Mouse (Mus musculus): ENCODE measurements around the gene Chst1.

The Chst1 gene

GRCm38 (mm10) chr2:92607153-92607552 is 7.6 kb downstream of the Chst1 start:
- ChIA-PET CTCF (interaction anchor here in 2 of 4 experiments (0.6 to 2.3 kb wide), 5 partner anchors 10 to 149 kb away, joined by 3 to 11 read pairs (median 4); no protein-coding TSS in a partner anchor), POLR2A (interaction anchor here in 2 of 4 experiments (0.5 to 1.8 kb wide), 5 partner anchors 10 to 284 kb away, joined by 3 to 4 read pairs (median 4); no protein-coding TSS in a partner anchor)

DNA sequence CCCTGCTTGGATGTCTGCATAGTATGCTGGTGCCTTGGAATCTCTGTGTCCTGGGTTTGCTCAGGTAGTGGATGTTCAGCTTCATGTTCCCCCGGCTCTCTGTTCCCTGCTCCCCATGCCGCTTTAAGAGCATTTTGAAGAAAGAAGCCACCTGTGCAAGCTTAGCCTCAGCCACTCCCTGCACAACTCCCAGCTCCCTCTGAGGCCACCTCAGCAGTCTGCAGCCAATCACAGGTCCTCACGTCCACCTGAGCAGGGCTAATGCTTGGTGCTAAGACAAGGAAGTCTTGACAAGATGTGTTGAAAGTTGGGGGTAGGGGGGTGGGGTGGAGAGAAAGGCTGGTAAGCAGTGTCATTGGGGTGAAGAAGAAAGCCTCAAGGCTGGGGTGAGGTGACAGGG is 8.1 kb downstream of the Chst1 start:
- POLR2A ChIA-PET: interaction anchor here in 2 of 4 experiments (0.5 to 1.8 kb wide), 4 partner anchors 11 to 283 kb away, joined by 3 to 4 read pairs (median 4); no protein-coding TSS in a partner anchor

DNA sequence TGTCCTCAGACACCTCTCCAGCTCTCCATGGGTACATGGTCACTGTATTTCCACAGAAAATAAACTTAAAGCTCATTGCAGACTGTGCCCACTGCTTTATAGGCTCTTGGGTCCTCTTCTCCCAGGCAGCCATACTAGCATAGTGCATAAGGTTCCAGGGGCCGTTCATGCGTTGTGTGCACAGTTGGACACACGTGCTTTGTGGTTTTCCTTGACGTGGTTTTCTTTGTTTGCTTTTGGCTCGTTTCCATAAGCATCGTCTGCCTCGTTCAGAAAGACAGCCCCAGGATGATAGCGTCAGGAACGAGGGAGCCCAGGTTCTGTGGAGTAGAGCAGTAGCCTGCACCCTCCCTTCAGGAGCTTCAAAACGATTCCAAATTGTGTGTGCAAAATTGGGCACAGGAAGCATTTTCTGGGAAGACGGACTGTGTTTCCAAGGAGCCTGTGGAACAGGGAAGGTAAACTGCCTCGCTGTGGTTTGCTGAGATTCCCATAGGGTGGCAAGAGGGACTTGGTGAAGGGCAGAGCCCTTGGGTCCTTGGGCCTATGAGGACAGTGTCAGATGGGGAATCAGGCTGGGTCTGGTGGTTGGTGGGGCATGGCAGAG is 8.6 kb downstream of the Chst1 start:
- ChIA-PET POLR2A (interaction anchor here in 2 of 4 experiments (0.7 to 1.8 kb wide), 3 partner anchors 11 to 283 kb away, joined by 3 to 4 read pairs (median 4); no protein-coding TSS in a partner anchor), CTCF (interaction anchor here (0.6 to 2.6 kb wide), 28 partner anchors 8 to 382 kb away, joined by 3 to 15 read pairs (median 5); partner anchors contain the start of gene Chst1 (in 2 of the 4))

More for the DNA sequence above, 8.1 kb downstream of the Chst1 start:
- CTCF ChIA-PET: interaction anchor here in 1 of 4 experiments (0.6 to 2.6 kb wide), 5 partner anchors 10 to 148 kb away, joined by 3 to 11 read pairs (median 4); no protein-coding TSS in a partner anchor

DNA sequence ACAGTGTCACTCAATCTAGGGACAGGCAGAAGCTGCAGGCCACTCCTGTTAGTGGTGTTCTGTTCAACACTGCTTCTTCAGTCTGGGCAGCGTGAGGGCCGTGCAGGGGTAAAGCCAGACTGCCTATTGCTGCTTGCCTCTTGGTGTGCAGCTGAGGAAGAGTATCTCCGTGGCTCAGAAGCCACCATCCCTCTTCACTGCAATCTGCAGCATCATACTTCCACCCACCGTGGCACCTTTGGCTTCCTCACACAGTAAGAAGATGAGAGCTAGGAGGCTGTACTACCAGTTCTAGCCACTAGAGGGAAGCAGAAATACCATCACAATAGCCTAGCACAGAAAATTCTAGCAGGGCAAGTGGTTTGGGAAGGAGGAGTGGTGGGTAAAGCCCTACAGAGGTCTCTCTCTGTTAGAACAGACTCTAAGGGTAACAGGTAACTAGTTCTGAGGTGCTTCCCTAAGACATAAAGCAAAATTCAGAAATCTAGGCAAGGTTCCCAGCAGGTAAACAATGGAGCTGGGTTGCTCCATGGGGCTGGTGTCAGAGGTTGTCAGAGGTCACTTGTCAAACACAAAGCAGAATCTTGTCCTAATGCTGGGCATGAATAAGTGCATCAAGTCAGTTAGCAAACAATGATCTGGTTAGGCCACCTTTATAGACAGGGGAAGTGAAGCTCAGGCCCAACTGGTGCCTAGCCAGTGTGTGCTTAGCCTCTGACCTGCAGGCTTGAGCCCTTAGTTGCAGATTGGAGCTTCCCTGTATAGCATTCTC is 9.5 kb downstream of the Chst1 start:
- CTCF ChIA-PET: interaction anchor here (0.5 to 2.6 kb wide), 43 partner anchors 8 to 682 kb away, joined by 3 to 15 read pairs (median 4); partner anchors contain the start of gene Chst1 (in 2 of the 4)
- POLR2A ChIA-PET: interaction anchor here in 2 of 4 experiments (0.7 to 1.1 kb wide), 6 partner anchors 9 to 201 kb away, joined by 3 to 4 read pairs (median 3); partner anchors contain the start of gene Chst1 (in 1 of the 2)

DNA sequence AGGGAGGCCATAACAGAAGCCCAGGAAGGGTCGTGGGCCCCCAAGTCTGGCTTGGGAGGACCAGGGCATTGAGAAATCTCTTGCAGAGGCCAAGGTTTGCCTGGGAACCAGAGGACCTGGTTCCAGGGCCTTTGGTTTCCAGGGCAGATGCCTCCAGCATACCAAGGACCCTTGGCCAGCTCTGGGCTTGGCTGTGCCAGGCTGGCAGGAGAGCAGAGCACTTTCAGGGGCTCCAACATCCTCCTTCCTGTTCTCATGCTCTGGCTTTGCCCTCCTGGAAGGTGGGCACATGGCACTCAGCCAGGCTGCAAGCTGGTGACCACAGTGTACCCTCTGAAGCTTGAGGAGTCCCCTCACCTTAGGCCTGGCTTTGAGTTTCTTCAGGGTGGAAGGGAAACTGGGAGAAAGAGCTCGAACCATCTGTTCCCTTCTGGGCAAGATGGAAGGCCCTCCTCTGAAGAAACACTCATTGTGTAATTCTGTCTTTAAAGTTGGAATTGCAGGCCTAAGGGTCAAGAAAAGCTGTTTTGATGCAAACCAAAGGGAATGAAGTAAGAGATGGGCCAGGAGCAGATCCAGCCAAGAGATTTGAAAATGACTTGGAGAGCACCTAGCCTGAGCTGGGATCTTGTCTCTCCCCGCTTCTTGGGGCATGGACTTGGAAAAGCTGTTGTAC is 10.3 kb downstream of the Chst1 start:
- CTCF ChIA-PET: interaction anchor here (0.5 to 2.6 kb wide), 36 partner anchors 10 to 1262 kb away, joined by 3 to 15 read pairs (median 4); partner anchors contain the start of gene Chst1 (in 2 of the 4)
- POLR2A ChIA-PET: interaction anchor here in 2 of 4 experiments (0.7 to 1.1 kb wide), 4 partner anchors 9 to 62 kb away, joined by 3 to 4 read pairs (median 3); partner anchors contain the start of gene Chst1 (in 1 of the 2)

GRCm38 (mm10) chr2:92613645-92614044 is 14.1 kb downstream of the Chst1 start:
- POLR2A ChIA-PET: interaction anchor here in 2 of 4 experiments (0.6 to 1.0 kb wide), 2 partner anchors 57 to 191 kb away, joined by 3 read pairs; no protein-coding TSS in a partner anchor
- CTCF ChIA-PET: no interaction called here

DNA sequence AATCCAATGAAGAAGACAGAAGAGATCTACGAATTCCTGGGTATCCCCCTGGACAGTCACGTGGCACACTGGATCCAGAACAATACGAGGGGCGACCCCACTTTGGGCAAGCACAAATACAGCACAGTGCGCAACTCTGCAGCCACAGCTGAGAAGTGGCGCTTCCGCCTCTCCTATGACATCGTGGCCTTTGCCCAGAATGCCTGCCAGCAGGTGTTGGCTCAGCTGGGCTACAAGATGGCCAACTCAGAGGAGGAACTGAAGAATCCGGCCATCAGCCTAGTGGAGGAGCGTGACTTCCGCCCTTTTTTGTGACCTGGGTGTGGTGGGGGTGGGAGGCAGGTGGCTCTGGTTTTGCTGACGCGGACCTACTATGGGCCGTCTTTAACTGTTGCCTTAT is 14.6 kb downstream of the Chst1 start:
- ChIA-PET CTCF (no interaction called here), POLR2A (interaction anchor here in 2 of 4 experiments (0.6 to 1.0 kb wide), 2 partner anchors 56 to 191 kb away, joined by 3 read pairs; no protein-coding TSS in a partner anchor)

GRCm38 (mm10) chr2:92617077-92617756 is 17.7 kb downstream of the Chst1 start:
- CTCF ChIA-PET: interaction anchor here in 1 of 4 experiments (1.3 kb wide), 1 partner anchor 8 kb away, joined by 8 read pairs; no protein-coding TSS in a partner anchor
- POLR2A ChIA-PET: interaction anchor here in 1 of 4 experiments (1.1 kb wide), 1 partner anchor 85 kb away, joined by 3 read pairs; no protein-coding TSS in a partner anchor

DNA sequence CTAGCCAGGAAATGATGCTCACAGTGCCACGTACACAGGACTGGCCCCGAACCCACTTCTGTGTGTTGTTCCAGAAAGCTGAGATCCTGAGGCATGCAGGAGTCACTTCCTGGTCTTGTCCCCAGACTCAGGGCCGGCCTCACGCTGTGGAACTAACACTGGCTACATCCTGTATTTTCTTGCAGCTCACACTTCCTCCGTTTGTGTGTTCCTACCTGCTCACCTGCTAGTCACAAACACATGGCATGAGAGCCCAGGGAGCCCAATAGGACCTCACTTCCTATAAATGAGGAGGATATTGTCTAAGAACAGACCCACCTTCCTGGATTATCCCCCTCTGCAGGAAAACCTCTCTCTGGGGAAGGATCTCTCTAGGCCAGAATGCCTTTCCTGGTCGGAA is 18.5 kb downstream of the Chst1 start:
- ChIA-PET POLR2A (interaction anchor here in 1 of 4 experiments (1.1 kb wide), 1 partner anchor 84 kb away, joined by 3 read pairs; no protein-coding TSS in a partner anchor), CTCF (no interaction called here)

- POLR2A ChIA-PET: interaction anchor here in 2 of 4 experiments (0.6 to 0.7 kb wide), 2 partner anchors 311 to 1111 kb away, joined by 3 to 4 read pairs; no protein-coding TSS in a partner anchor
- CTCF ChIA-PET: interaction anchor here in 1 of 4 experiments (0.8 kb wide), 1 partner anchor 7 kb away, joined by 24 read pairs; no protein-coding TSS in a partner anchor
Measured at GRCm38 (mm10) chr2:92627633-92628032, 28.1 kb downstream of the Chst1 start.

DNA sequence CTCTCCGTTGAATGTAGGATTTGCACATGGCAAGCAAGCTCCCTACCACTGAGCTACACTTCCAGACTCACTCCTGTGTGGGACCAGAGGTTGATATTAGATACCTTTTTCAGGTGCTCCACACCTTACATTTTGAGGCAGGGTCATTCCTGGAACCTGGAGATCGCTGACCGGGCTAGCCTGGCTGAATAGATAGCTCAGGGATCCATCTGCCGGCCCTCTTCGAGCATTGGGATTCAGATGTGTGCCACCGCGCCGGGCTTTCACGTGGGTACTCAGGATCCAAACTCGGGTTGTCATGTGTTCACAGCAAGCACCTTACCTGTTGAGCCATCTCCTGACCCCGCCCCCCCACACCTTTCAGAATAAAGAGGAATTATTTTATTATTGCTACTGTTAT is 31.3 kb downstream of the Chst1 start:
- ChIA-PET POLR2A (interaction anchor here in 1 of 4 experiments (0.5 kb wide), 1 partner anchor 149 kb away, joined by 3 read pairs; no protein-coding TSS in a partner anchor), CTCF (no interaction called here)

DNA sequence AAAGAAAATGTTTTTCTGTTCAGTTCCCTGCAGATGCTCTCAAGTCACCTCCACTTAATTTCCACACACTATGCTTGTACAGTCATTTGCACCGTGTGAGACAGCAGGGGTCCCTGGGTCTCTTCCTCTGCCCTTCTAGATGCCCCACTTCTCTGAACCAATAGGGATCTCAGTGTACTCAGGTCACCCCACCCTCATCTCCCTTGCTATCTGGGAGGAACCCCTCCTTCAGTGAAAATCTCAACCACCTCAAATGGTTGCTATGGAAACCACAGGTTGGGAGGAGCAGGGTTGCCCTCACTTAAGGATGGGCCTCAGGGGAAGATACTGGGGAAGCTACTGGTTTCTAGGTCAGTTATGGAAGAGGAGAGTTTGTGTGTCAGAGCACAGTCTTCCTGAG is 32.5 kb downstream of the Chst1 start:
- ChIA-PET POLR2A (no interaction called here), CTCF (no interaction called here)

GRCm38 (mm10) chr2:92640555-92640954 is 41.0 kb downstream of the Chst1 start:
- CTCF ChIA-PET: interaction anchor here (0.5 to 1.6 kb wide), 9 partner anchors 9 to 898 kb away, joined by 3 to 8 read pairs (median 4); no protein-coding TSS in a partner anchor
- POLR2A ChIA-PET: interaction anchor here in 3 of 4 experiments (0.6 to 1.5 kb wide), 6 partner anchors 9 to 308 kb away, joined by 3 to 8 read pairs (median 4); partner anchors contain the start of gene Mapk8ip1 (in 1 of the 3)

DNA sequence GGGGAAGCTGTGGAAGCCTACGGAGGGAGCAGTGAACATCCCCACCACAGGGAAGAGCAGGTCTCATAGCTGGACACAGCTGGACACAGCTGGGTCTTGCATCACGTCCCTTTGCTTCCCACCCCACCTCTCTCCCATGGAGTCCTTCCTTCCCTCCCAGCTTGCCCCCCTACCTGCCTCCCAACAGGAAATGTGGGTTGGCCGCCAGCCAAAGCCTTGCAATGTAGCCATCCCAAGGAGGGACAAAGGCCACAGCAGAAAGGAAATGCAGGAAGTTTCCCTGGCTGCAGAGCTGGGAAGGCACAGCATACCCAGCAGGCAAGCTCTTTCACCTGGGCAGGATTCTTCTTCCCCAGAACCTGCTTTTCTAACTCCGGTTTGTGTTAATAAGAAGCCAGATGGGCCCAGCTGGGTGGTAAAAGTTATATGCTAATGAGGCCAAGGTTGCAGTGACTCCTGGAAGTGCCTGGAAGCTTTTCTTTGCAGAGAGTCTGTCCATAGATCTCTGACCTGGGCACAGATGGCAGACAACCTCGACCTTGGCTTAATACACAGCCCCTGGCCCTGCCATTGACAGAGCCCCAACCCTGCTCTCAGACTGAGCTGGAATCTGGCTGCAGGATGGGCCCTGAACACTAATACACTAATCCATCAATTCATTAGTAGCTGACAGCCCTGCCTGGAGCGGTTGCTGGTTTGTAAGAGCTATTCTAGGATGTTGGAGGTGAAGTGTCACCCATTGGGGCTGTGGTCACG is 46.0 kb downstream of the Chst1 start:
- ChIA-PET CTCF (interaction anchor here in 1 of 4 experiments (1.2 kb wide), 1 partner anchor 48 kb away, joined by 5 read pairs; no protein-coding TSS in a partner anchor), POLR2A (interaction anchor here in 3 of 4 experiments (0.5 to 1.3 kb wide), 6 partner anchors 10 to 1119 kb away, joined by 3 to 11 read pairs (median 4); partner anchors contain the start of gene Ckap5 (in 1 of the 3))

- CTCF ChIA-PET: interaction anchor here in 2 of 4 experiments (0.6 to 0.9 kb wide), 3 partner anchors 9 to 200 kb away, joined by 3 to 4 read pairs (median 3); no protein-coding TSS in a partner anchor
- POLR2A ChIA-PET: interaction anchor here in 2 of 4 experiments (0.6 to 1.9 kb wide), 3 partner anchors 9 to 404 kb away, joined by 4 to 5 read pairs (median 5); no protein-coding TSS in a partner anchor
Measured at GRCm38 (mm10) chr2:92649154-92649801, 49.8 kb downstream of the Chst1 start.

DNA sequence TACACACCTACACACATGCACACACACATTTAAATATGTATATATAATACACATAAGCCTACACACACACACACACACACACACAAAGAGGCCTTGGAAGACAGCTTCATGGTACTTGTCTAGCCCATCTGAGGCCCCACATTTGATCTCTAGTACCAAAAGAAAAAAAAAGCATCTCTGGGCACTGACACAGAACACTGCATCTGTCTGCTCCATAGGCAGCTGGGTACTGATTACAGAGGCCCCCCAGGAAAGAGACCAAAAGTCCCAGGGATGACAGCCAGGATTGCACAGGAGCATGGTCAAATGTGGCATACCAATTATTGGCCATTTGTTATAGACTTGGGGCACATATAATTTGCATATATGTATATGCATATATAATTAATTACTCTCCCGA is 50.9 kb downstream of the Chst1 start:
- ChIA-PET CTCF (interaction anchor here in 1 of 4 experiments (0.6 kb wide), 1 partner anchor 827 kb away, joined by 3 read pairs; no protein-coding TSS in a partner anchor), POLR2A (interaction anchor here in 1 of 4 experiments (1.9 kb wide), 1 partner anchor 10 kb away, joined by 5 read pairs; no protein-coding TSS in a partner anchor)
